Mouse (Mus musculus): Measurements from ENCODE around the gene Slc16a1.

The Slc16a1 gene

DNA sequence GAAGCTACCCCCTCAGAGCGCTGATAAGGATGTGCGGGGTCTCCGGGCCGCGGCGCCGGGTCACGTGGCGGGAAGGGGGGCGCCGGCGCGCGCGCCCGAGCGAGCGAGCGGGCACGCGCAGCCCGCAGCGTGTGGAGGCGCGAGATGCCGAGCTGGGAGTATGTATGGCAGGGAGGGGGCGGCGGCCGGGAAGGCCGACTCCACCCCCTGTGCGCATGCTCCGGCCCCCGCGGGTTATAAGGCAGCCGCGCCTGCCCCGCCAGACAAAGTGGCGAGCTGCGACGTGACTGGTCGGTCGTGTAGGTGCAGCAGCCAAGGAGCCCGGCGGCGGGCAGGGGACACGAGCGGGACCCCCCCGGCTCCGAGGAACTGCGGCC lies at the start of gene Slc16a1:
Gene Slc16a1 (plus strand): TSS at position 266 of the 377 bp plus-strand sequence.
- peak; percentile 90 for DNase-seq (ENCODE audit: low spot score)

- DNase-seq (ENCODE audit: low spot score), result no peak
These were observed 41.9 kb upstream of the Slc16a1 start for GRCm38 (mm10) chr3:104596451-104597134.

GRCm38 (mm10) chr3:104597135-104597764 lies 41.2 kb upstream of the Slc16a1 start:
- DNase-seq (ENCODE audit: low spot score), result no peak

- no peak for DNase-seq (ENCODE audit: low spot score)
These were observed 38.9 kb upstream of the Slc16a1 start for GRCm38 (mm10) chr3:104599296-104600150.

DNA sequence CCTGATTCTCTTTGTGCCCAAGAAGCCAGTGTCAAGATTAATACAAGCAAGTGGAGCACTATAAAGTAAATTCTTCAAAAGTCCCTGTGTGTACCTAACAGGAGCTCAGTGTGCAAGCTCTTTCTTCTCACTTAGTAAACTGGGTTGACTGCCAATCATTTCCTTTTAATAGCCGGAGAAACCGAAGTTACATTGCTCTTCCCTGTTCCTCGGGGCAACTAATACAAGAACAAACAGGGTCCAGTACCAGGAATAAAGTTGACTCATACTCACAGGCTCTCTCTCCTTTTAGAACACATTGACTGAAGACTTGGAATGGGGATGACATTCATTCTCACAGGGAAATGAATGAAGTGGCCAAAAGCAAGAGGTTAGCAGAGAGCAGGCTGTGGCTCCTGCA lies 37.8 kb upstream of the Slc16a1 start:
- no peak for DNase-seq (ENCODE audit: low spot score)

GRCm38 (mm10) chr3:104601680-104602079 lies 36.8 kb upstream of the Slc16a1 start:
- no peak for DNase-seq (ENCODE audit: low spot score)

GRCm38 (mm10) chr3:104609690-104610380 lies 28.6 kb upstream of the Slc16a1 start:
- DNase-seq (ENCODE audit: low spot score), result no peak

DNA sequence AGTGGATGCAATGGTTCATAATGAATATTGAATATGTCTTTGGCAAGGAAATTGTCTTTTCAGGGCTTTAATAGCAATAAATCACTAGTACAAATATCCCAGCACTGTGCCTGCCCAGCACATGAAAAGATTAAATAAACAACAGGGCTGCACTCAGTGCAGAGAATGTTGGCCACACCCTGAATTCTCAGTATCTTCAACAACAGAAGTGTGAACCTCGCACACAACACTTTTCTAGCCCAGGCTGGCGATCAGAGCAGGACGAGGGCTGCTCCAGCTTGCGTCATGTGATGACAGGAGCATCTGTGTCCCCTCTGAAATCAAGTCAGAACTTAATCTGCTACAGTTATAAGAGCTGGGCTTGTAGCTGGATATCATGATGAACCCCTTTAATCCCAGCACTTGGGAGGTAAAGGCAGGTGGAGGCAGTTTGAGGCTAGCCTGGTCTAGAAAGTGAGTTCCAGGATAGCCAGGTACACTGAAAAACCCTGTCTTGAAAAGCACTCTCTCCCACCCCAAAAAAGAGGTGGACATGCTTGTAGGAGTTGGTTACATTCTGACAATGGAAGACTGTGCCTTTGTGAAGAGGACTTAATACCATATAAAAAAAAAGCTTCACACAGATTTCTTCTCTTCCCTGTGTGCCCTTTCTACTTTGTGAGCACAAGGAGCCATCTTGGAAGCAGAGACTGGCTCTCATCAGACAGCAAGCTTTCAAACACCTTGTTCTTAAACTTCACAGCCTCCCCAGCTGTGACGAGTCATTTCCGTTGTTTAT lies 27.8 kb upstream of the Slc16a1 start:
- no peak for DNase-seq (ENCODE audit: low spot score)

DNA sequence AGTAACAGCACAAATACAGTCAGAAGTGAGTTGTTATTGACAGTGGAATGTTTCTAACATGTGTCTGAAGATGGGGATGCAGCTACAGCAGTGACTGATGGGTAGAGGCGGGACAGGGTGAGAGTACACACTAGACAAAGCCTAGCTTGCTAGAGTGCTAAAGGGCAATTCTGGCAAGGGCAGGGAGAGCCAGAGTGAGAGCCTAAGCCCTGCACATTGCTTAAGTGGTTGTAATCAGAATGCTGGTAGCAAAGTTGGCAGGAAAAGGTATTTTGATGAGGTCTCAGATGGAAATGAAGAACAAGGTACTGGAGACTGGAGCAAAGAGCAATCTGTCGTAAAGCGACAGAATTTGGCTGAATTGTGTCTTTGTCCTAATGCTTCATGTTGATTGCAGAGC lies 26.5 kb upstream of the Slc16a1 start:
- DNase-seq (ENCODE audit: low spot score), result no peak

GRCm38 (mm10) chr3:104613102-104613501 lies 25.4 kb upstream of the Slc16a1 start:
- DNase-seq (ENCODE audit: low spot score), result no peak

DNA sequence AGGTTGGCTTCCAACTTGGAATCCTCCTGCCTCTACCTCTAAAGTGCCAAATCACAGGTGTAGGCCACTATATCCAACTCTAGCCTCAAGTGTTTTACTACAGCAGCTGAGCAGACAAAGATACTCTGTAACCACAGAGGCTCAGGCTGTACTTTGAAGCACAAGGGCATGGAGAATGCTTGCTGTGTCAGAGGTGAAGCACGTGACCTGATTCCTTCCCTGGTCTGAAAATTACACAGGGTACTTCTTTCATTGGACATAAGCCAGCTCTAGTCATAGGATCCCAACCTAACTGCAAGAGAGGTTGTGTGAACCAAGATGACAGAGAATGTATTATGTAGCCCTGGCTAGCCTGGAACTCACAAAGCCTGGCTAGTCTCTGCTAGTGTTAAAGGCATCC lies 24.4 kb upstream of the Slc16a1 start:
- no peak for DNase-seq (ENCODE audit: low spot score)

DNA sequence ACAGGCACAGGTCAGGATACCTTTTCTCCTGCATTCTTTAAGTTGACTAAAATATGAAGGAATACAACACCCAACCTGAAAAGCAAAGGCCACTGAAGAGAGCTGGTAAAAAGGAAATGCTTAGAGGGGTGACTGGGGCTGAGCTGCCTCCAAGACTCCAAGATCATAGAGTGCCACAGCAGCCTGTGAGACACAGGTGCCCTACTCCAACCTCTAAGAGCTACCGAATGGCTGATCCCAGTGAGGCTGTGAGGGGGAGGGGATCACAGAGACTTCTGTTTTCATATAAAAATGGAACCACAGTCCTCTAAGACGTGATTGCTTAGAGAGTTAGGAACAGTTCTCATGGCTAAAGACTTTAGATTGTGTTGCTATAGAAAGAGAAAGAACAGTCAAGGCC lies 23.3 kb upstream of the Slc16a1 start:
- no peak for DNase-seq (ENCODE audit: low spot score)

GRCm38 (mm10) chr3:104616155-104616554 lies 22.3 kb upstream of the Slc16a1 start:
- peak; percentile 8 for DNase-seq (ENCODE audit: low spot score)

- DNase-seq (ENCODE audit: low spot score), result no peak
These were observed 16.6 kb upstream of the Slc16a1 start for GRCm38 (mm10) chr3:104621841-104622240.

DNA sequence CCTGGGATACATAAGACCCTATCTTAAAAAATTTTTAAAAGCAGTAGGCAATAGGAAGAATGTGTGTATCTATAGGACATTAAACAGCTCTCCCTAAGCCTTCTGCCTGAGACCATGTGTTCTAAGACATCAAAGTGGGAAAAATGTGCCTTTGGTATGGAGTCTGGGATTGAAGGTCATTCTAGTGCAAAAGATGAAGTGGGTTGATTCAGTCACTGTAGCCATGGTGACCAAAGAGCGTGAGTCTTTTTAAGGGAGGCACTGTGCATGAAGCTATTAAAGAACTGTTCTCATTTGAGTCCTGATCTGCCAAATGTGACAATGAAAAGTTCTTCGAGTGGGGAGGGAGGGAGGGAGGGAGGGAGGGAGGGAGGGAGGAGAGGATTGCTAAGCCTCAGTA lies 8.7 kb upstream of the Slc16a1 start:
- peak; percentile 7 for DNase-seq (ENCODE audit: low spot score)

DNA sequence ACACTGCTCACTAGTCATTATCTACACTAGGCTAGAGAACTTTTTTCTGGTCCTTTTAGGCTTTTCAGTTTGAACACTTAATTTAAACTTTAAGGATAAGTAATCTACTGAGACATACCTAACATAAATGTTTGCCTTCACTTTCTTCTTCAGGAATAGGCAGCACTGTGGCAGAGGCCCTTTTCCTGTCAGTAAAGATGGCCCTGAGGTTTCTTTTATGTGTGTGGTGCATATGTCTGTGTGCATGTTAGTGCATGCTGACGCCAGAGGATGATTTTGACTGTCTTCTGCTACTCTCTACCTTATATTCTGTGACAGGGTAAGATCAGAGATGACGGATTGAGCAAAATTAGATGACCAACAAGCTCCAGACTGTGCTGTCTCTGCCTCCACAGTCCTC lies 7.5 kb upstream of the Slc16a1 start:
- no peak for DNase-seq (ENCODE audit: low spot score)

GRCm38 (mm10) chr3:104632560-104633162 lies 5.8 kb upstream of the Slc16a1 start:
- DNase-seq (ENCODE audit: low spot score), result no peak

GRCm38 (mm10) chr3:104636491-104636890 lies 2.0 kb upstream of the Slc16a1 start:
- no peak for DNase-seq (ENCODE audit: low spot score)

DNA sequence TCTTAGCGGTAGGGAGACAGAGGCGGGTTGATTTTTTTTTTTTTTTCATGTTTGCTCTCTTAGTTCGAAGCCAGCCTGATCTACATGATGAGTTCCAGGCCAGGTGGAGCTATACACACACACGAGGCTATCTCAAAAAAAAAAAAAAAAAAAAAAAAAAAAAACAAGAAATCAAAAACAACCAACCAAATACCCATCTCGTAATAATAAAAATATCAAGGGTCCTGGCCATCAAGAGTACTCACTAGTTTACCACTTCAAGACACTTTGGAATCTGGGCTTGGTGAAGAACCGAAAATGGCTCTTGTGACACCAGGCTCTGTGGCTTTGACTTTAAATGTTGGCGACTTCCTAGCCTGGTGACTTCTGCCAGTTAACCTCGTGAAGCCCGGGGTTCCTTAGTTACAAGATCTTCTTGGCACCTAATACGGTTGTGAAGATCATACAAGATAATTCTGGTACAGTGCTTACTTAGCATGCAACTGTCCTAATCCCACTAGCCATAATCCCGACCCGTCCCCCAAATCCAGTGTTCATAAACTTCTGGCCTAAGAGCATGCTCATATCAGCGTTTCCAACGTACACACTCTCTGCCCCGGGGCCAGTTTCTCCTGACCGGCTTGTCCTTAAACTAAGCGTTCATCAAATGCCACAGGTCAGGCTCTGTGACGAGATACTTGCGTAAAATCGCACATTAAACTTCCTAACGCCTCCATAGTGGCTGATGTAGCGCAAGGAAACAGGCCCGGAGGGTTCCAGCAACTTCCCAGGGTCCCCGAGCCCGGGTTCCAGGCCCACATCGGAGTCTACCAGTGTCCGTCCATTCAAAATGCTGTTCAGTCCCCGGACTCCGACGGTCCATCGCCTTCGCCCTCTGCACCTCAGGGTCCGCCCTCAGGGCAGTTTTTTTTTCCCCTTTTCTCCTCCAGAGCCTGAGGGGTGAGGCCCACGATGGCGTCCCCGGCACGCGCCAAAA lies 753 bp upstream of the Slc16a1 start:
- no peak for DNase-seq (ENCODE audit: low spot score)
